Mouse (Mus musculus): Measurements from ENCODE around the gene Gm26897. TPM values are rescaled to one million over a fixed set of nuclear protein-coding genes. Genes with fewer than 3 reads are reported as not detected.

The Gm26897 gene
- polyA plus RNA-seq, 1 experiment, result not detected

DNA sequence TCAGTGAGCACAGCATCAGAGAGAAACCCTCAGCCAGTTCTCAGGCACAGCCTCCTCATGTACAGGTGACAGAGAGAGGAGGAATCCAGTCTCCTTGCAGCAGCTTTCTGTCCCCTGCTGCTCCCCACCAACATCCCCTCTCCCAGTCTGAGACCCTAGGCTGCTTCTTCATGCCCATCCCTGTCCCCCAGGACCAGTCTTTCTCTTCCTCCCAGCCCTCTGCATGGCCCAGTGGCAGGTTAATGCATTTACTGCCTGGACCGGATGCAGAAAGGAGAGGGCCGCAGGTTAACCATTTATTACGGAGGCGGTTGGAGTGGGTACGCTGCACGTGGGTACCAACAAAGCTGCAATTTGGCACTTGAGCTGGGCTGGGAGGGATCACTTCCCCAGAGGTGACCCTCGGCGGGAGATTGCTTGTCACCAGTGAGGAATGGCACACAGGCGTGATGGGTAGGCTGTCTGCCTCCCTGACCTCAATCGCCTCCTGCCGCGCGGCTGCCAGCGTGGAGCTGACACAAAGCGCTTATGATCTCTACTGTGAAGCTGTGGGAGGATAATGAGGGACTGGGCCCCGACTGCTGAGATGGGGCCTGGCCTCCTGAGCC lies 3.1 kb upstream of the Gm26897 start:
- 75% methylated on average over 16 of the region's 16 CpGs for WGBS
- no peak overlapping the region for H3K27ac ChIP-seq (ENCODE audit: insufficient read depth, low read length)
- H3K27me3 ChIP-seq (ENCODE audit: control insufficient read depth, insufficient read depth, low read length), result no peaks in the 10 kb centered on the region
- TF ChIP-seq CTCF (IDR thresholded peaks at IDR 0.05; ENCODE audit: extremely low read depth, insufficient read depth, insufficient read length, insufficient replicate concordance) (no peak), POLR2A (IDR thresholded peaks at IDR 0.05; ENCODE audit: low read depth, low read length) (no peak)
- H3K4me1 ChIP-seq (ENCODE audit: control insufficient read depth, insufficient read depth, insufficient read length), result no peaks in the 10 kb centered on the region
- H3K36me3 ChIP-seq (ENCODE audit: control insufficient read depth, insufficient read depth, low read length), result no peaks in the 10 kb centered on the region
- H3K4me3 ChIP-seq (ENCODE audit: extremely low read depth, insufficient read depth, insufficient read length), result no peak overlapping the region
- DNase-seq (ENCODE audit: low read depth in 1 of 2, low spot score in 2 of 2), result no peak

DNA sequence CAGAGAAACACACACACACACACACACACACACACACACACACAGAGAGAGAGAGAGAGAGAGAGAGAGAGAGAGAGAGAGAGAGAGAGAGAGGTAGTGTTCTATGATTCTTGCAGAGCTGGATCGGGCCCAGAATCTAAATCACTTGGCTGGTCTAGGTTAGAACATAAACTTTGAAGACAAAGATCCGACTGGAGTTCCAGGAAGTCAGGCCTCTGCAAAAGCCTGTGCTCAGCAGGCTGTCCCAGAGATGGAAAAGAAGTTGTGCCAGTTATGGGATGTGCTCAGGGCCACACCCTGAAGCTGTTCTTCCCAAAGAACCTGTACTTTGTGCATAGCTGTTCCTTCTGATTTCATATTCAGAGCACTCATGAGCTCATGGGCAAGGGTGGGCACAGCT lies 1.5 kb upstream of the Gm26897 start:
- no peak overlapping the region for H3K27ac ChIP-seq (ENCODE audit: insufficient read depth, low read length)
- H3K4me3 ChIP-seq (ENCODE audit: extremely low read depth, insufficient read depth, insufficient read length), result no peak overlapping the region
- H3K36me3 ChIP-seq (ENCODE audit: control insufficient read depth, insufficient read depth, low read length), result no peaks in the 10 kb centered on the region
- H3K4me1 ChIP-seq (ENCODE audit: control insufficient read depth, insufficient read depth, insufficient read length), result no peaks in the 10 kb centered on the region
- 93% methylated on average over 2 of the region's 2 CpGs for WGBS
- DNase-seq (ENCODE audit: low read depth in 1 of 2, low spot score in 2 of 2), result no peak
- TF ChIP-seq POLR2A (IDR thresholded peaks at IDR 0.05; ENCODE audit: low read depth, low read length) (no peak), CTCF (IDR thresholded peaks at IDR 0.05; ENCODE audit: extremely low read depth, insufficient read depth, insufficient read length, insufficient replicate concordance) (no peak)
- H3K27me3 ChIP-seq (ENCODE audit: control insufficient read depth, insufficient read depth, low read length), result no peaks in the 10 kb centered on the region

GRCm38 (mm10) chr5:111739480-111739879 lies 5.8 kb downstream of the Gm26897 start:
- TF ChIP-seq POLR2A (IDR thresholded peaks at IDR 0.05; ENCODE audit: low read depth, low read length), result no peak
- DNase-seq (ENCODE audit: low read depth in 1 of 2, low spot score in 2 of 2), result no peak
- H3K27ac ChIP-seq (ENCODE audit: insufficient read depth, low read length), result no peak overlapping the region
- no peaks in the 10 kb centered on the region for H3K27me3 ChIP-seq (ENCODE audit: control insufficient read depth, insufficient read depth, low read length)
- H3K4me3 ChIP-seq (ENCODE audit: extremely low read depth, insufficient read depth, insufficient read length), result no peak overlapping the region
- WGBS, result 46% methylated on average over 6 of the region's 6 CpGs
- H3K4me1 ChIP-seq (ENCODE audit: control insufficient read depth, insufficient read depth, insufficient read length), result no peaks in the 10 kb centered on the region
- no peaks in the 10 kb centered on the region for H3K36me3 ChIP-seq (ENCODE audit: control insufficient read depth, insufficient read depth, low read length)

DNA sequence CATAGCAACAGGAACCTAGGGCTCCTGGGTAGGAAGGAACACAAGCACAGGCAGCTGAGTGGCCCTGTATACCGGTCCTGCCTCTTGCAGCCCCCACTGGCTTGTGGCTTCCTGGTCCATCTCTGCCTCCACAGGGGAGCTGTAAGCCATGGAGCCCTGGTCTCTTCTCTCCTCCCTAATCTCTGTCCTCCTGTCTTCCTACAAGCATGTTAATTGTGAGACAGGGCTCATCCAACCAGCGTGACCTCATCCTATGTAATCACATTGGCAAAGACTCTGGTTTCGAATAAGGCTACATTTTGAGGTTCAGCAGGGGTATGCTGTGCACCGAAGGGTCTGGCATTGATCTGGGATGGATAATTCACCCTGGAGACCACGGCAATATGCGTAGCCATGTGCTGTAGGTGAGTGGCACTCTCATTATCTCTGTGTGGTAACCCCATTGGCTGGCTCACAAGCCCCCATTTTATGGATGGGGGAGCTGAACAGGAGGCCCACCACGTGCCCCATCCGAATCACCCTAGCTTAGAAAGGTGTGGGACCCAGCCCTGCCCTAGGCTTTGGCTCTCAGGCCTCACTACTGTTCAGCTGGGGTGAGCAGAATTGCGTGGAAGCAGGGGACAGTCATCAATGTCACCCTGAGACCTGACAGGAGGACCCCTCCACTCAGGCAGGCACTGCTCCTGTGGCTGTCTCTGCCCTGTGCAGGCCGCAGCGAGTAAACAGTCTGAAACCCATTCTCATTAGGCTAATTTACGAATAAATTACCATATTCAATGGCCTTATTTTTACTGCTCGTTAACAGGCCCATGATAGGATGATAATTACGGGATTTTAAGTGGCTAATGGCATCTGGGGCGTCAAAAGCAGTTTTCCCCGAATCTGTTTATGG lies 6.9 kb downstream of the Gm26897 start:
- Histone ChIP-seq H3K36me3 (ENCODE audit: control insufficient read depth, insufficient read depth, low read length) (no peaks in the 10 kb centered on the region), H3K27me3 (ENCODE audit: control insufficient read depth, insufficient read depth, low read length) (no peaks in the 10 kb centered on the region), H3K4me3 (ENCODE audit: extremely low read depth, insufficient read depth, insufficient read length) (no peak overlapping the region), H3K4me1 (ENCODE audit: control insufficient read depth, insufficient read depth, insufficient read length) (no peaks in the 10 kb centered on the region), H3K27ac (ENCODE audit: insufficient read depth, low read length) (no peak overlapping the region)
- TF ChIP-seq CTCF (IDR thresholded peaks at IDR 0.05; ENCODE audit: extremely low read depth, insufficient read depth, insufficient read length, insufficient replicate concordance), result no peak
- TF ChIP-seq POLR2A (IDR thresholded peaks at IDR 0.05; ENCODE audit: low read depth, low read length), result no peak
- 64% methylated on average over 16 of the region's 16 CpGs for WGBS
- no peak for DNase-seq (ENCODE audit: low read depth in 1 of 2, low spot score in 2 of 2)

DNA sequence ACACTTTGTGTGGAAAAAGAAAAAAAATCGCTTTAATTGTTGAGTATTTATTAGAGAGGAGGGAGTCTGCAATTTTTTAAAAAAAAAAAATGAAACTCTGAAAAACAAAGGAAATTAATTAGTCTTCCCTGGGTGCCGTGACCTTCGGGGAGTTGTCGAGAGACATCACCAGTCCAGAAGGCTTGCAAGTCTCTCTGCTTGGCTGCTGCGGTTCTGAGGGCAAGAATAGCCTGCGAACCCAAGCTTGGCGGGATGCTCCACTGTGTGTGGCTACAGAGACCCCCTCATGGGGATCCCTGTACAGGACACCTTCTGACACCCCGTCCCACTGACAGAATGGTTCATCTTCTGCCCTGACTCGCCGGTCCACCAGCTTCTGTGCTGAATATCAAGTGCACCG lies 7.6 kb downstream of the Gm26897 start:
- DNase-seq (ENCODE audit: low read depth in 1 of 2, low spot score in 2 of 2), result no peak
- 36% methylated on average over 11 of the region's 11 CpGs for WGBS
- Histone ChIP-seq H3K27ac (ENCODE audit: insufficient read depth, low read length) (no peak overlapping the region), H3K4me1 (ENCODE audit: control insufficient read depth, insufficient read depth, insufficient read length) (no peaks in the 10 kb centered on the region), H3K4me3 (ENCODE audit: extremely low read depth, insufficient read depth, insufficient read length) (no peak overlapping the region), H3K36me3 (ENCODE audit: control insufficient read depth, insufficient read depth, low read length) (no peaks in the 10 kb centered on the region), H3K27me3 (ENCODE audit: control insufficient read depth, insufficient read depth, low read length) (no peaks in the 10 kb centered on the region)
- no peak for TF ChIP-seq POLR2A (IDR thresholded peaks at IDR 0.05; ENCODE audit: low read depth, low read length)
- no peak for TF ChIP-seq CTCF (IDR thresholded peaks at IDR 0.05; ENCODE audit: extremely low read depth, insufficient read depth, insufficient read length, insufficient replicate concordance)

GRCm38 (mm10) chr5:111742290-111742898 lies 8.7 kb downstream of the Gm26897 start:
- 50% methylated on average over 13 of the region's 13 CpGs for WGBS
- no peaks in the 10 kb centered on the region for H3K4me1 ChIP-seq (ENCODE audit: control insufficient read depth, insufficient read depth, insufficient read length)
- H3K27me3 ChIP-seq (ENCODE audit: control insufficient read depth, insufficient read depth, low read length), result no peaks in the 10 kb centered on the region
- H3K36me3 ChIP-seq (ENCODE audit: control insufficient read depth, insufficient read depth, low read length), result no peaks in the 10 kb centered on the region
- H3K27ac ChIP-seq (ENCODE audit: insufficient read depth, low read length), result no peak overlapping the region
- no peak for DNase-seq (ENCODE audit: low read depth in 1 of 2, low spot score in 2 of 2)
- H3K4me3 ChIP-seq (ENCODE audit: extremely low read depth, insufficient read depth, insufficient read length), result no peak overlapping the region
- no peak for TF ChIP-seq CTCF (IDR thresholded peaks at IDR 0.05; ENCODE audit: extremely low read depth, insufficient read depth, insufficient read length, insufficient replicate concordance)
- TF ChIP-seq POLR2A (IDR thresholded peaks at IDR 0.05; ENCODE audit: low read depth, low read length), result no peak
